Mouse (Mus musculus): ENCODE measurements around the gene Ttc3. TPM values are rescaled to one million over a fixed set of nuclear protein-coding genes. Genes with fewer than 3 reads are reported as not detected.

The Ttc3 gene
- polyA plus RNA-seq, 1 experiment from 2014 or later: 915 TPM

- H3K9ac ChIP-seq (replicated peaks): no peak overlapping the region
- WGBS: 95% methylated on average over 4 of the region's 4 CpGs
- 0 out of 2 replicates have a peak, but pooled peaks cover 3% of the 10 kb centered on the region for H3K36me3 ChIP-seq
- H3K4me1 ChIP-seq: peaks cover 15% of the 10 kb centered on the region
- no peak for ATAC-seq (ENCODE audit: low FRiP score)
- H3K27ac ChIP-seq (replicated peaks): no peak overlapping the region
- H3K4me3 ChIP-seq (replicated peaks): no peak overlapping the region
- no peaks in the 10 kb centered on the region for H3K9me3 ChIP-seq (replicated peaks)
- H3K4me2 ChIP-seq: no peak overlapping the region
- H3K27me3 ChIP-seq (replicated peaks): no peaks in the 10 kb centered on the region
Measured at GRCm38 (mm10) chr16:94363814-94364213, 6.6 kb upstream of the Ttc3 start.

GRCm38 (mm10) chr16:94365435-94365834 is 5.0 kb upstream of the Ttc3 start:
- Histone ChIP-seq H3K27ac (replicated peaks) (no peak overlapping the region), H3K27me3 (replicated peaks) (no peaks in the 10 kb centered on the region), H3K9ac (replicated peaks) (no peak overlapping the region), H3K4me1 (peaks cover 24% of the 10 kb centered on the region), H3K4me2 (no peak overlapping the region), H3K36me3 (0 out of 2 replicates have a peak, but pooled peaks cover 3% of the 10 kb centered on the region), H3K9me3 (replicated peaks) (no peaks in the 10 kb centered on the region), H3K4me3 (replicated peaks) (no peak overlapping the region)
- 95% methylated on average over 3 of the region's 3 CpGs for WGBS
- no peak for ATAC-seq (ENCODE audit: low FRiP score)

GRCm38 (mm10) chr16:94369596-94370172 is 734 bp upstream of the Ttc3 start:
- peak overlapping the region; percentile 90 for H3K4me3 ChIP-seq (replicated peaks)
- 3% methylated on average over 6 of the region's 6 CpGs for WGBS
- peaks cover 34% of the 10 kb centered on the region for H3K4me1 ChIP-seq
- peak overlapping the region; percentile 64 for H3K4me2 ChIP-seq
- 0 out of 2 replicates have a peak, but pooled peaks cover 3% of the 10 kb centered on the region for H3K36me3 ChIP-seq
- no peak for ATAC-seq (ENCODE audit: low FRiP score)
- H3K27ac ChIP-seq (replicated peaks): peak overlapping the region; percentile 100
- peak overlapping the region; percentile 88 for H3K9ac ChIP-seq (replicated peaks)
- H3K27me3 ChIP-seq (replicated peaks): no peaks in the 10 kb centered on the region
- H3K9me3 ChIP-seq (replicated peaks): no peaks in the 10 kb centered on the region

- Histone ChIP-seq H3K9me3 (replicated peaks) (no peaks in the 10 kb centered on the region), H3K9ac (replicated peaks) (peak overlapping the region; percentile 99), H3K36me3 (0 out of 2 replicates have a peak, but pooled peaks cover 3% of the 10 kb centered on the region), H3K4me1 (peaks cover 39% of the 10 kb centered on the region), H3K4me3 (replicated peaks) (peak overlapping the region; percentile 90), H3K4me2 (peak overlapping the region; percentile 61), H3K27ac (replicated peaks) (peak overlapping the region; percentile 100), H3K27me3 (replicated peaks) (no peaks in the 10 kb centered on the region)
- peak; percentile 74 for ATAC-seq (ENCODE audit: low FRiP score)
- WGBS: under 1% methylated on average over 40 of the region's 43 CpGs
Measured at GRCm38 (mm10) chr16:94370915-94371300, 490 bp downstream of the Ttc3 start.

- peak within 1 kb of the TSS; percentile 99 for H3K9ac ChIP-seq (replicated peaks)
- peak; percentile 89 for ATAC-seq (ENCODE audit: low FRiP score)
- WGBS: 2% methylated on average over 43 of the region's 43 CpGs
Measured at GRCm38 (mm10) chr16:94371301-94371931, 998 bp downstream of the Ttc3 start, which contains the start of gene Pigp. Gene Pigp, minus strand, starts transcription at chr16:94371842.

GRCm38 (mm10) chr16:94379386-94379785 is 9.0 kb downstream of the Ttc3 start:
- Histone ChIP-seq H3K4me2 (no peak overlapping the region), H3K4me1 (peaks cover 37% of the 10 kb centered on the region), H3K9ac (replicated peaks) (no peak overlapping the region), H3K27ac (replicated peaks) (no peak overlapping the region), H3K4me3 (replicated peaks) (no peak overlapping the region), H3K36me3 (no peaks in the 10 kb centered on the region), H3K9me3 (replicated peaks) (no peaks in the 10 kb centered on the region), H3K27me3 (replicated peaks) (no peaks in the 10 kb centered on the region)
- ATAC-seq (ENCODE audit: low FRiP score): no peak
- 85% methylated on average over 1 of the region's 1 CpGs for WGBS

More at GRCm38 (mm10) chr16:94371301-94371931, 998 bp downstream of the Ttc3 start, which contains the start of gene Pigp:
- Histone ChIP-seq H3K4me3 (replicated peaks) (peak within 1 kb of the TSS; percentile 90), H3K27ac (replicated peaks) (peak within 1 kb of the TSS; percentile 100), H3K4me1 (peaks cover 41% of the 10 kb centered on the region), H3K4me2 (peak within 1 kb of the TSS; percentile 61), H3K9me3 (replicated peaks) (no peaks in the 10 kb centered on the region), H3K36me3 (0 out of 2 replicates have a peak, but pooled peaks cover 3% of the 10 kb centered on the region), H3K27me3 (replicated peaks) (no peaks in the 10 kb centered on the region)

GRCm38 (mm10) chr16:94383277-94383676 is 12.9 kb downstream of the Ttc3 start:
- Histone ChIP-seq H3K4me3 (replicated peaks) (no peak overlapping the region), H3K9me3 (replicated peaks) (no peaks in the 10 kb centered on the region), H3K36me3 (no peaks in the 10 kb centered on the region), H3K4me1 (peaks cover 32% of the 10 kb centered on the region; the same call in 1 of the 2 replicates), H3K9ac (replicated peaks) (no peak overlapping the region), H3K27me3 (replicated peaks) (no peaks in the 10 kb centered on the region), H3K27ac (replicated peaks) (no peak overlapping the region), H3K4me2 (no peak overlapping the region)
- 94% methylated on average over 3 of the region's 3 CpGs for WGBS
- no peak for ATAC-seq (ENCODE audit: low FRiP score)

- H3K4me2 ChIP-seq: no peak overlapping the region
- H3K4me3 ChIP-seq (replicated peaks): no peak overlapping the region
- no peaks in the 10 kb centered on the region for H3K36me3 ChIP-seq
- WGBS: 94% methylated on average over 7 of the region's 7 CpGs
- H3K27me3 ChIP-seq (replicated peaks): no peaks in the 10 kb centered on the region
- H3K27ac ChIP-seq (replicated peaks): no peak overlapping the region
- no peak overlapping the region for H3K9ac ChIP-seq (replicated peaks)
- H3K4me1 ChIP-seq: peaks cover 19% of the 10 kb centered on the region; the same call in 1 of the 2 replicates
- H3K9me3 ChIP-seq (replicated peaks): no peaks in the 10 kb centered on the region
- no peak for ATAC-seq (ENCODE audit: low FRiP score)
Measured at GRCm38 (mm10) chr16:94387690-94388089, 17.3 kb downstream of the Ttc3 start.

- no peak overlapping the region for H3K4me2 ChIP-seq
- H3K27me3 ChIP-seq (replicated peaks): no peaks in the 10 kb centered on the region
- no peak overlapping the region for H3K9ac ChIP-seq (replicated peaks)
- ATAC-seq (ENCODE audit: low FRiP score): no peak
- H3K4me3 ChIP-seq (replicated peaks): no peak overlapping the region
- WGBS: 90% methylated on average over 4 of the region's 4 CpGs
- H3K4me1 ChIP-seq: 0 out of 2 replicates have a peak, but pooled peaks cover 10% of the 10 kb centered on the region
- peaks cover 20% of the 10 kb centered on the region for H3K36me3 ChIP-seq
- no peak overlapping the region for H3K27ac ChIP-seq (replicated peaks)
- no peaks in the 10 kb centered on the region for H3K9me3 ChIP-seq (replicated peaks)
Measured at GRCm38 (mm10) chr16:94392299-94392698, 21.9 kb downstream of the Ttc3 start.

- 76% methylated on average over 3 of the region's 3 CpGs for WGBS
- Histone ChIP-seq H3K4me1 (0 out of 2 replicates have a peak, but pooled peaks cover 10% of the 10 kb centered on the region), H3K9ac (replicated peaks) (no peak overlapping the region), H3K4me3 (replicated peaks) (no peak overlapping the region), H3K9me3 (replicated peaks) (no peaks in the 10 kb centered on the region), H3K27me3 (replicated peaks) (no peaks in the 10 kb centered on the region), H3K36me3 (peaks cover 24% of the 10 kb centered on the region), H3K4me2 (no peak overlapping the region), H3K27ac (replicated peaks) (no peak overlapping the region)
- no peak for ATAC-seq (ENCODE audit: low FRiP score)
Measured at GRCm38 (mm10) chr16:94395051-94395450, 24.6 kb downstream of the Ttc3 start.

- Histone ChIP-seq H3K9ac (replicated peaks) (no peak overlapping the region), H3K4me1 (0 out of 2 replicates have a peak, but pooled peaks cover 10% of the 10 kb centered on the region), H3K4me3 (replicated peaks) (no peak overlapping the region), H3K27ac (replicated peaks) (no peak overlapping the region), H3K36me3 (peaks cover 24% of the 10 kb centered on the region), H3K4me2 (no peak overlapping the region), H3K9me3 (replicated peaks) (no peaks in the 10 kb centered on the region), H3K27me3 (replicated peaks) (no peaks in the 10 kb centered on the region)
- WGBS: 86% methylated on average over 7 of the region's 7 CpGs
- ATAC-seq (ENCODE audit: low FRiP score): no peak
Measured at GRCm38 (mm10) chr16:94396641-94397040, 26.2 kb downstream of the Ttc3 start.

GRCm38 (mm10) chr16:94399141-94399540 is 28.7 kb downstream of the Ttc3 start:
- Histone ChIP-seq H3K4me3 (replicated peaks) (no peak overlapping the region), H3K27me3 (replicated peaks) (no peaks in the 10 kb centered on the region), H3K4me1 (0 out of 2 replicates have a peak, but pooled peaks cover 10% of the 10 kb centered on the region), H3K9ac (replicated peaks) (no peak overlapping the region), H3K36me3 (peaks cover 29% of the 10 kb centered on the region), H3K9me3 (replicated peaks) (no peaks in the 10 kb centered on the region), H3K4me2 (no peak overlapping the region), H3K27ac (replicated peaks) (no peak overlapping the region)
- no peak for ATAC-seq (ENCODE audit: low FRiP score)
- WGBS: 91% methylated on average over 2 of the region's 2 CpGs

Measured in neural tube, embryonic 15.5 days (tissue).